Mouse (Mus musculus): ENCODE measurements around the gene Slc3a2.

DNA sequence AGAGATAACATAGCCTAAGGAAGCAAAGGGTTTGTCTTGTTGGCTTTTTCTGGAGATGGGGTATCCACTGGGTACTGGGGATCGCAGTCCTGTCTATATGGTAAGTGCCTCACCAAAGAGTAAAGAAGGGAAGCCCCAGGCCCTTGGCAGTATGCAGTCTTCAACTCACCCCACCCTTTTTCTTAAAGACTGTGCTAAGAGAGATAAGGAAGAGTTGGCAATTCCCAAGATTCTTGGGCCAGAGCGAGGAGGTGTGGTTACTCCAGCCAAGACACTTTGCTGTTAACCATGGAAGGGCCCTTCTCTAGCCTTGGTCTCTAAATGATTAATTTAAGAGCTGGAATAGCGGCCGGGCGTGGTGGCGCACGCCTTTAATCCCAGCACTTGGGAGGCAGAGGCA lies 16.2 kb downstream of the Slc3a2 start:
- TF ChIP-seq POLR2A (IDR thresholded peaks at IDR 0.05; ENCODE audit: borderline replicate concordance, extremely low read depth, low read depth, low read length) (no peak), CTCF (IDR thresholded peaks at IDR 0.05; ENCODE audit: insufficient read depth, low read length) (no peak)
